Comparison of ENCODE assay signal across 12 mouse cellular contexts in genomic region chr13:84514981-84515510, GRCm38 (mm10).
DNase-seq lines count a peak whose midpoint lies in the region; ATAC-seq and TF ChIP-seq lines count a peak whose summit lies in the region.
"Had no signal": no experiment of that assay in that cellular context is flagged by ENCODE, and none has a peak within 500 bp of the region (broad histone marks: within the 10 kb centered on the region; RNA-seq: fewer than 3 reads in every experiment).

No protein-coding gene starts in this region.

- H3K4me2 ChIP-seq in liver, embryonic 11.5 days, result no peak overlapping the region
- no peak overlapping the region for H3K4me2 ChIP-seq in liver, postnatal 0 days (ENCODE audit: low read depth, low read length)
- no peak overlapping the region for H3K4me2 ChIP-seq in hindbrain, embryonic 12.5 days (replicated peaks)
- no peak overlapping the region for H3K4me2 ChIP-seq in limb, embryonic 12.5 days
- H3K4me2 ChIP-seq in midbrain, embryonic 11.5 days, result no peak overlapping the region
- H3K4me2 ChIP-seq: embryonic facial prominence, embryonic 13.5 days; liver, embryonic 13.5 days had no signal

- H3K4me3 ChIP-seq in liver, embryonic 11.5 days (ENCODE audit: low read depth, low read length), result no peak overlapping the region
- no peak overlapping the region for H3K4me3 ChIP-seq in liver, postnatal 0 days (ENCODE audit: low read depth, low read length)
- no peak overlapping the region for H3K4me3 ChIP-seq in hindbrain, embryonic 12.5 days
- no peak overlapping the region for H3K4me3 ChIP-seq in limb, embryonic 12.5 days (replicated peaks)
- no peak overlapping the region for H3K4me3 ChIP-seq in midbrain, embryonic 11.5 days (ENCODE audit: low read depth, low read length)
- H3K4me3 ChIP-seq: embryonic facial prominence, embryonic 13.5 days; layer of hippocampus, adult 2 months; liver, embryonic 13.5 days; megakaryocyte, embryonic 14.5 days had no signal

- no peak overlapping the region for H3K9ac ChIP-seq in liver, embryonic 11.5 days (ENCODE audit: low read depth, low read length)
- no peak overlapping the region for H3K9ac ChIP-seq in liver, postnatal 0 days (replicated peaks)
- H3K9ac ChIP-seq in hindbrain, embryonic 12.5 days, result no peak overlapping the region
- no peak overlapping the region for H3K9ac ChIP-seq in limb, embryonic 12.5 days (replicated peaks)
- H3K9ac ChIP-seq in midbrain, embryonic 11.5 days (ENCODE audit: low read length), result no peak overlapping the region
- H3K9ac ChIP-seq: embryonic facial prominence, embryonic 13.5 days; liver, embryonic 13.5 days had no signal

- WGBS in liver, embryonic 11.5 days, result 56% methylated on average over 2 of the region's 2 CpGs
- 52% methylated on average over 2 of the region's 2 CpGs for WGBS in liver, postnatal 0 days (ENCODE audit: insufficient replicate concordance)
- WGBS in hindbrain, embryonic 12.5 days, result 42% methylated on average over 2 of the region's 2 CpGs
- 16% methylated on average over 2 of the region's 2 CpGs for WGBS in limb, embryonic 12.5 days
- WGBS in midbrain, embryonic 11.5 days, result 72% methylated on average over 2 of the region's 2 CpGs

- TF ChIP-seq CTCF in liver, postnatal 0 days (IDR thresholded peaks at IDR 0.05; ENCODE audit: low read depth), result no peak

- no peak overlapping the region for H3K27ac ChIP-seq in liver, embryonic 11.5 days (ENCODE audit: low read depth, low read length)
- no peak overlapping the region for H3K27ac ChIP-seq in liver, postnatal 0 days (ENCODE audit: low read depth)
- no peak overlapping the region for H3K27ac ChIP-seq in hindbrain, embryonic 12.5 days
- no peak overlapping the region for H3K27ac ChIP-seq in limb, embryonic 12.5 days
- no peak overlapping the region for H3K27ac ChIP-seq in midbrain, embryonic 11.5 days (ENCODE audit: low read depth, low read length)
- H3K27ac ChIP-seq: embryonic facial prominence, embryonic 13.5 days; layer of hippocampus, adult 2 months; liver, embryonic 13.5 days had no signal

- H3K36me3 ChIP-seq in liver, embryonic 11.5 days (ENCODE audit: control insufficient read depth, insufficient read depth, low read length), result no peaks in the 10 kb centered on the region
- no peaks in the 10 kb centered on the region for H3K36me3 ChIP-seq in liver, postnatal 0 days (replicated peaks; ENCODE audit: insufficient read depth, low read length)
- no peaks in the 10 kb centered on the region for H3K36me3 ChIP-seq in hindbrain, embryonic 12.5 days
- H3K36me3 ChIP-seq in limb, embryonic 12.5 days, result no peaks in the 10 kb centered on the region
- H3K36me3 ChIP-seq in midbrain, embryonic 11.5 days (ENCODE audit: control insufficient read depth, insufficient read depth, low read length), result no peaks in the 10 kb centered on the region
- H3K36me3 ChIP-seq: embryonic facial prominence, embryonic 13.5 days; liver, embryonic 13.5 days had no signal

- no peaks in the 10 kb centered on the region for H3K27me3 ChIP-seq in liver, embryonic 11.5 days (replicated peaks; ENCODE audit: control insufficient read depth, insufficient read depth, low read length)
- no peaks in the 10 kb centered on the region for H3K27me3 ChIP-seq in liver, postnatal 0 days (ENCODE audit: insufficient read depth, low read length)
- no peaks in the 10 kb centered on the region for H3K27me3 ChIP-seq in hindbrain, embryonic 12.5 days
- no peaks in the 10 kb centered on the region for H3K27me3 ChIP-seq in limb, embryonic 12.5 days
- H3K27me3 ChIP-seq in midbrain, embryonic 11.5 days (ENCODE audit: control insufficient read depth, insufficient read depth, low read length), result no peaks in the 10 kb centered on the region
- H3K27me3 ChIP-seq: embryonic facial prominence, embryonic 13.5 days; liver, embryonic 13.5 days; megakaryocyte, embryonic 14.5 days had no signal

- DNase-seq in liver, embryonic 11.5 days (ENCODE audit: low spot score), result no peak
- DNase-seq in liver, postnatal 0 days, result no peak
- DNase-seq in yolk sac, embryonic 10.5 days (ENCODE audit: low spot score), result peak; percentile 30
- no peak for DNase-seq in left cerebral cortex, adult 9 months (ENCODE audit: low spot score in 2 of 2)
- DNase-seq in midbrain, embryonic 11.5 days (ENCODE audit: low spot score, missing footprints), result no peak
- DNase-seq: liver, embryonic 13.5 days; right cerebral cortex, postnatal 4 days had no signal

- H3K9me3 ChIP-seq in liver, embryonic 11.5 days (ENCODE audit: control insufficient read depth, low read length), result no peaks in the 10 kb centered on the region
- no peaks in the 10 kb centered on the region; the same call in 1 of the 2 replicates for H3K9me3 ChIP-seq in liver, postnatal 0 days (ENCODE audit: low read length)
- H3K9me3 ChIP-seq in hindbrain, embryonic 12.5 days (replicated peaks), result no peaks in the 10 kb centered on the region
- H3K9me3 ChIP-seq in limb, embryonic 12.5 days, result no peaks in the 10 kb centered on the region
- H3K9me3 ChIP-seq in midbrain, embryonic 11.5 days (ENCODE audit: control insufficient read depth, low read length), result no peaks in the 10 kb centered on the region
- H3K9me3 ChIP-seq: embryonic facial prominence, embryonic 13.5 days; liver, embryonic 13.5 days; megakaryocyte, embryonic 14.5 days had no signal

- ATAC-seq in liver, embryonic 11.5 days (replicated peaks; ENCODE audit: low FRiP score), result peak; percentile 49
- ATAC-seq in liver, postnatal 0 days, result no peak
- peak; percentile 73; the same call in 1 of the 2 replicates for ATAC-seq in hindbrain, embryonic 12.5 days (ENCODE audit: low FRiP score)
- peak; percentile 76 for ATAC-seq in limb, embryonic 12.5 days (ENCODE audit: insufficient number of reproducible peaks, insufficient read depth, low FRiP score, low TSS enrichment, low read depth)
- ATAC-seq in midbrain, embryonic 11.5 days (ENCODE audit: low FRiP score), result no peak

- no peaks in the 10 kb centered on the region for H3K4me1 ChIP-seq in liver, embryonic 11.5 days (replicated peaks; ENCODE audit: control insufficient read depth, insufficient read depth, low read length)
- no peaks in the 10 kb centered on the region for H3K4me1 ChIP-seq in liver, postnatal 0 days (ENCODE audit: insufficient read depth)
- no peaks in the 10 kb centered on the region for H3K4me1 ChIP-seq in hindbrain, embryonic 12.5 days
- 0 out of 2 replicates have a peak, but pooled peaks cover 4% of the 10 kb centered on the region for H3K4me1 ChIP-seq in limb, embryonic 12.5 days (replicated peaks)
- no peaks in the 10 kb centered on the region for H3K4me1 ChIP-seq in midbrain, embryonic 11.5 days (ENCODE audit: control insufficient read depth, insufficient read depth, low read length)
- H3K4me1 ChIP-seq: liver, embryonic 13.5 days; megakaryocyte, embryonic 14.5 days had no signal

- no peak for TF ChIP-seq EP300 in liver, postnatal 0 days (IDR thresholded peaks at IDR 0.05; ENCODE audit: low read depth)

Comparison
In these comparisons a context has a peak if more than half of its experiments do, and no peak if none do; other contexts are left out.
1. ATAC-seq: peak in liver, embryonic 11.5 days (single experiment), hindbrain, embryonic 12.5 days (single experiment) and limb, embryonic 12.5 days (single experiment); none in liver, postnatal 0 days (single experiment) and midbrain, embryonic 11.5 days (single experiment).